Mouse (Mus musculus): ENCODE measurements at regions not wholly inside any gene's neighbourhood (a gene's known extent, or its start where the extent isn't known, plus 50 kb on each side); places are given as distances from the start of the nearest gene placed in this dataset.

GRCm38 (mm10) chr5:101596996-101597395 lies 67.8 kb downstream of the Nkx6-1 start:
- DNase-seq (ENCODE audit: low spot score) (no peak), ATAC-seq (ENCODE audit: low FRiP score) (no peak)
- Histone ChIP-seq H3K9me3 (ENCODE audit: control insufficient read depth, low read length) (no peaks in the 10 kb centered on the region), H3K36me3 (ENCODE audit: control insufficient read depth, insufficient read depth, low read length) (no peaks in the 10 kb centered on the region), H3K27me3 (ENCODE audit: control insufficient read depth, insufficient read depth, low read length) (peaks cover 7% of the 10 kb centered on the region), H3K4me2 (replicated peaks; ENCODE audit: low read depth, low read length) (no peak overlapping the region), H3K4me3 (ENCODE audit: low read depth, low read length) (no peak overlapping the region), H3K4me1 (replicated peaks; ENCODE audit: control insufficient read depth, insufficient read depth, low read length) (no peaks in the 10 kb centered on the region), H3K9ac (ENCODE audit: low read depth, low read length) (no peak overlapping the region), H3K27ac (ENCODE audit: low read depth, low read length) (no peak overlapping the region)
- WGBS: 91% methylated on average over 9 of the region's 9 CpGs

GRCm38 (mm10) chr5:101591236-101591635 lies 73.6 kb downstream of the Nkx6-1 start:
- Histone ChIP-seq H3K27ac (ENCODE audit: low read depth, low read length) (peak overlapping the region; percentile 30; the same call in 1 of the 2 replicates), H3K27me3 (ENCODE audit: control insufficient read depth, insufficient read depth, low read length) (peaks cover 7% of the 10 kb centered on the region), H3K36me3 (ENCODE audit: control insufficient read depth, insufficient read depth, low read length) (no peaks in the 10 kb centered on the region), H3K4me3 (ENCODE audit: low read depth, low read length) (no peak overlapping the region), H3K4me2 (replicated peaks; ENCODE audit: low read depth, low read length) (no peak overlapping the region; the same call in 1 of the 2 replicates), H3K4me1 (replicated peaks; ENCODE audit: control insufficient read depth, insufficient read depth, low read length) (no peaks in the 10 kb centered on the region), H3K9ac (ENCODE audit: low read depth, low read length) (no peak overlapping the region), H3K9me3 (ENCODE audit: control insufficient read depth, low read length) (no peaks in the 10 kb centered on the region)
- 55% methylated on average over 5 of the region's 5 CpGs for WGBS
- DNase-seq (ENCODE audit: low spot score): peak; percentile 43
- ATAC-seq (ENCODE audit: low FRiP score): peak; percentile 45

GRCm38 (mm10) chr5:101590341-101591124 lies 74.3 kb downstream of the Nkx6-1 start:
- WGBS: 21% methylated on average over 11 of the region's 13 CpGs
- Histone ChIP-seq H3K4me2 (replicated peaks; ENCODE audit: low read depth, low read length) (no peak overlapping the region; the same call in 1 of the 2 replicates), H3K4me1 (replicated peaks; ENCODE audit: control insufficient read depth, insufficient read depth, low read length) (no peaks in the 10 kb centered on the region), H3K27me3 (ENCODE audit: control insufficient read depth, insufficient read depth, low read length) (peaks cover 7% of the 10 kb centered on the region), H3K9me3 (ENCODE audit: control insufficient read depth, low read length) (no peaks in the 10 kb centered on the region), H3K27ac (ENCODE audit: low read depth, low read length) (peak overlapping the region; percentile 30; the same call in 1 of the 2 replicates), H3K36me3 (ENCODE audit: control insufficient read depth, insufficient read depth, low read length) (no peaks in the 10 kb centered on the region), H3K4me3 (ENCODE audit: low read depth, low read length) (no peak overlapping the region), H3K9ac (ENCODE audit: low read depth, low read length) (no peak overlapping the region)
- peak; percentile 63 for DNase-seq (ENCODE audit: low spot score)
- peak; percentile 85 for ATAC-seq (ENCODE audit: low FRiP score)

- ATAC-seq (ENCODE audit: low FRiP score) (no peak), DNase-seq (ENCODE audit: low spot score) (no peak)
- 53% methylated on average over 15 of the region's 15 CpGs for WGBS
- Histone ChIP-seq H3K4me2 (replicated peaks; ENCODE audit: low read depth, low read length) (no peak overlapping the region), H3K36me3 (ENCODE audit: control insufficient read depth, insufficient read depth, low read length) (no peaks in the 10 kb centered on the region), H3K27ac (ENCODE audit: low read depth, low read length) (no peak overlapping the region), H3K9ac (ENCODE audit: low read depth, low read length) (no peak overlapping the region), H3K4me1 (replicated peaks; ENCODE audit: control insufficient read depth, insufficient read depth, low read length) (no peaks in the 10 kb centered on the region), H3K4me3 (ENCODE audit: low read depth, low read length) (no peak overlapping the region), H3K9me3 (ENCODE audit: control insufficient read depth, low read length) (no peaks in the 10 kb centered on the region), H3K27me3 (ENCODE audit: control insufficient read depth, insufficient read depth, low read length) (peaks cover 11% of the 10 kb centered on the region; the same call in 1 of the 2 replicates)
Observed at GRCm38 (mm10) chr5:101572966-101573365, 91.8 kb downstream of the Nkx6-1 start.

DNA sequence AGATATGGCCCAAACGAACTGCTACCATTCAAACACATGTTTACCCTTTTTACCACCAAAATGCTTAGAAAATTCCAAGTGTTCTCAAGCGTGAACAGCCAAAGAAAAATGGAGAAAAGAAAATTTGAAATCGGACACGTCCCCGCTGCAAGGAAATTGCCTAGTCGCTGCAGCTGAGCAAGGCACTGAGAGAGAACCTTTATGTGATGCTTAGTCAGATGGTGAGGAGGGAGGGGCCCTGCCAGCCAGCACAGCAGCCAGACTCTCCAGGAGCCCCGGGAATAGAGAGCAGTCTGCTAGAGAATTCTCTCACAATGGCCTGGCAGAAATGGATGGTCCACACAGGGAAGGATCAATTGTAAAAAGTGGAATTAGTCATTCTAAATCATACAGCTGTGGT lies 99.0 kb downstream of the Nkx6-1 start:
- Histone ChIP-seq H3K4me1 (replicated peaks; ENCODE audit: control insufficient read depth, insufficient read depth, low read length) (no peaks in the 10 kb centered on the region), H3K27me3 (ENCODE audit: control insufficient read depth, insufficient read depth, low read length) (peaks cover 5% of the 10 kb centered on the region; the same call in 1 of the 2 replicates), H3K9me3 (ENCODE audit: control insufficient read depth, low read length) (no peaks in the 10 kb centered on the region), H3K9ac (ENCODE audit: low read depth, low read length) (no peak overlapping the region), H3K36me3 (ENCODE audit: control insufficient read depth, insufficient read depth, low read length) (no peaks in the 10 kb centered on the region), H3K27ac (ENCODE audit: low read depth, low read length) (no peak overlapping the region), H3K4me3 (ENCODE audit: low read depth, low read length) (no peak overlapping the region), H3K4me2 (replicated peaks; ENCODE audit: low read depth, low read length) (no peak overlapping the region)
- ATAC-seq (ENCODE audit: low FRiP score): peak; percentile 66; the same call in 1 of the 2 replicates
- 22% methylated on average over 7 of the region's 7 CpGs for WGBS
- DNase-seq (ENCODE audit: low spot score): peak; percentile 20

DNA sequence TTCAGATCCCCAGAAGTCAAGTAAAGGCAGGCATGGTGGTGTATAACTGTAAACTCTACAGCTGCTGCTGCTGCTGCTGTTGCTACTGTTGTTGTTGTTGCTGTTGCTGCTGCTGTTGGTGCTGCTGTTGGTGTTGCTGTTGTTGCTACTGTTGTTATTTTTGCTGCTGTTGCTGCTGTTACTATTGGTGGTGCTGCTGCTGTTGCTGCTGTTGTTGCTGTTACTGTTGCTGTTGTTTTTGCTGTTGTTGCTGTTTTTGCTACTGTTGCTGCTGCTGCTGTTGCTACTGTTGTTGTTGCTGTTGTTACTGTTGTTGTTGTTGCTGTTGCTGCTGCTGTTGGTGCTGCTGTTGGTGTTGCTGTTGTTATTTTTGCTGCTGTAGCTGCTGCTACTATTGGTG lies 104.4 kb downstream of the Nkx6-1 start:
- Histone ChIP-seq H3K36me3 (ENCODE audit: control insufficient read depth, insufficient read depth, low read length) (no peaks in the 10 kb centered on the region), H3K27me3 (ENCODE audit: control insufficient read depth, insufficient read depth, low read length) (no peaks in the 10 kb centered on the region; the same call in 1 of the 2 replicates)

DNA sequence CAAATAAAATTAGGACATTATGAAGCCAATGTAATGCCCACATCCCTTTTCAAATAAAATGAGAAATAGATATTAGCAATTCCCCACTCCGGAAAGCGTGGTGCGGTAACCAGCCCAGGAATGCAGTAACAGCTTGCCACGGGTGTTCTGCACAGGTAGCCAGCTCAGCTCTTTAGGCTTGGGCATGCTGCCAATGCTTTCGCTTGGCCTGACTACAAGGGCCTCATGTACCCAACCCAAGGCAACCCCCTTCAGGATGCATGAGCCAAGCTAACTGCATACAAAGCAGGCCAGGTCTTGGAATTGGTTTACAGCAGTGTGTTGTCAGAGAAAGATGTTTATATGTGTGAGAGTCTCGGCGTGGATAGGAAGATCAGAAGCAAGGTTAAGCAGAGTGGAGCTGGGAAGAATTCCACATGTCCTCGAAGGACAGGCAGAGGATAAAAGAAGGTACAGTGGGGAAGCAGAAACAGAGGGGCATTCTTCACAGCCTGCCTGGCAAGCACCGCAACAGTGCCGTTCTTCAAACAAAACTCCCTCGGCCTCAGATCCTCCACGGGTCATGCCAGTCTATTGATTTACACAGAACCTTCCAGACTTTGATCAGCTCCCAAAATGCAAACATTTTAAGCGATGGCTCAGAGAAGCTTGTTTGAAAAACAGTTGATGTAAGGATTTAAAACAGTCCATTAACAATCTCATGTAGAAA lies 106.4 kb downstream of the Nkx6-1 start:
- Histone ChIP-seq H3K4me2 (replicated peaks; ENCODE audit: low read depth, low read length) (no peak overlapping the region), H3K27me3 (ENCODE audit: control insufficient read depth, insufficient read depth, low read length) (no peaks in the 10 kb centered on the region), H3K27ac (ENCODE audit: low read depth, low read length) (no peak overlapping the region), H3K9ac (ENCODE audit: low read depth, low read length) (no peak overlapping the region), H3K4me1 (replicated peaks; ENCODE audit: control insufficient read depth, insufficient read depth, low read length) (no peaks in the 10 kb centered on the region), H3K36me3 (ENCODE audit: control insufficient read depth, insufficient read depth, low read length) (no peaks in the 10 kb centered on the region), H3K4me3 (ENCODE audit: low read depth, low read length) (no peak overlapping the region), H3K9me3 (ENCODE audit: control insufficient read depth, low read length) (no peaks in the 10 kb centered on the region)
- DNase-seq (ENCODE audit: low spot score): no peak
- WGBS: 86% methylated on average over 13 of the region's 13 CpGs
- no peak for ATAC-seq (ENCODE audit: low FRiP score)

More for the DNA sequence above, 104.4 kb downstream of the Nkx6-1 start:
- H3K4me2 ChIP-seq (replicated peaks; ENCODE audit: low read depth, low read length): no peak overlapping the region
- ATAC-seq (ENCODE audit: low FRiP score) (no peak), DNase-seq (ENCODE audit: low spot score) (no peak)
- no peaks in the 10 kb centered on the region for H3K4me1 ChIP-seq (replicated peaks; ENCODE audit: control insufficient read depth, insufficient read depth, low read length)
- no peak overlapping the region for H3K4me3 ChIP-seq (ENCODE audit: low read depth, low read length)
- no peak overlapping the region for H3K9ac ChIP-seq (ENCODE audit: low read depth, low read length)
- H3K27ac ChIP-seq (ENCODE audit: low read depth, low read length): no peak overlapping the region
- no peaks in the 10 kb centered on the region for H3K9me3 ChIP-seq (ENCODE audit: control insufficient read depth, low read length)

GRCm38 (mm10) chr5:101557156-101557555 lies 107.6 kb downstream of the Nkx6-1 start:
- whole genome bisulfite sequencing: 91% methylated on average over 3 of the region's 3 CpGs
- Histone ChIP-seq H3K36me3 (ENCODE audit: control insufficient read depth, insufficient read depth, low read length) (no peaks in the 10 kb centered on the region), H3K9ac (ENCODE audit: low read depth, low read length) (no peak overlapping the region), H3K9me3 (ENCODE audit: control insufficient read depth, low read length) (no peaks in the 10 kb centered on the region), H3K4me1 (replicated peaks; ENCODE audit: control insufficient read depth, insufficient read depth, low read length) (no peaks in the 10 kb centered on the region), H3K27ac (ENCODE audit: low read depth, low read length) (no peak overlapping the region), H3K4me2 (replicated peaks; ENCODE audit: low read depth, low read length) (no peak overlapping the region), H3K4me3 (ENCODE audit: low read depth, low read length) (no peak overlapping the region), H3K27me3 (ENCODE audit: control insufficient read depth, insufficient read depth, low read length) (peaks cover under 1% of the 10 kb centered on the region; the same call in 1 of the 2 replicates)
- ATAC-seq (ENCODE audit: low FRiP score) (no peak), DNase-seq (ENCODE audit: low spot score) (no peak)

Measured in hindbrain, embryonic 11.5 days (tissue).